ENCODE assay signal across 19 mouse cellular contexts in genomic region chr4:119889760-119890159, GRCm38 (mm10).
DNase-seq lines count a peak whose midpoint lies in the region; ATAC-seq lines count a peak whose summit lies in the region.
"Had no signal": no experiment of that assay in that cellular context is flagged by ENCODE, and none has a peak within 500 bp of the region (broad histone marks: within the 10 kb centered on the region; RNA-seq: fewer than 3 reads in every experiment).

No protein-coding gene starts in this region.

- DNase-seq in lung, postnatal 36 days = peak; percentile 13
- no peak for DNase-seq in lung, postnatal 10 days
- no peak for DNase-seq in urinary bladder, postnatal 25 days (ENCODE audit: low spot score)
- DNase-seq in kidney, postnatal 10 days = no peak
- DNase-seq in right cerebral cortex, adult 18-20 months = no peak
- DNase-seq: adrenal gland, adult 2 months; adrenal gland, postnatal 10 days; adrenal gland, postnatal 25 days; cerebellum, adult 11 months; cerebellum, adult 18-20 months; cerebellum, adult 9-10 months; cerebellum, postnatal 10 days; cerebellum, postnatal 25 days; embryo, embryonic 11 days had no signal

- ATAC-seq in hematopoietic stem cell, adult 5-6 weeks (replicated peaks in 1 of 2; ENCODE audit: insufficient read depth in 1 of 2, low FRiP score in 2 of 2, low TSS enrichment in 1 of 2, low read depth in 1 of 2, poor library complexity in 2 of 2, severe bottlenecking in 2 of 2) = peak; percentile 82 to 87
- peak; percentile 40; the same call in 1 of the 2 replicates for ATAC-seq in megakaryocyte, adult 5-6 weeks (ENCODE audit: poor library complexity, severe bottlenecking)
- ATAC-seq in megakaryocyte progenitor cell, adult 5-6 weeks (replicated peaks; ENCODE audit: poor library complexity) = peak; percentile 76
- ATAC-seq: forebrain, embryonic 14.5 days; forebrain, embryonic 16.5 days had no signal
